Mouse (Mus musculus) MEL (cell line): Measurements from ENCODE around the gene Prorsd1. TPM values are rescaled to one million over a fixed set of nuclear protein-coding genes. Genes with fewer than 3 reads are reported as not detected.

Experiments
- DNase-seq: peaks from one replicate; pipeline ENCODE4 v3.0.0; 2011; ENCODE audit warnings: low read depth, low spot score
- H3K27ac ChIP-seq: 2 replicates; pipeline ENCODE4 v1.5.1; 2012; ENCODE audit warnings: low read depth, mild to moderate bottlenecking, control low read depth, low read length, moderate library complexity; ENCODE audit not compliant: control insufficient read depth
- H3K27me3 ChIP-seq, 2 experiments: fragments of 150-350 bp in 1 of 2; sonication (generic) in 1 of 2; 2 replicates each; pipeline ENCODE4 v1.6.1; 2012; ENCODE audit warnings: low read length in 2 of 2, mild to moderate bottlenecking in 2 of 2, improper control_type of control experiment in 1 of 2, moderate library complexity in 1 of 2; ENCODE audit not compliant: insufficient read depth in 2 of 2, control insufficient read depth in 1 of 2
- H3K36me3 ChIP-seq, 2 experiments: 2 replicates each; pipeline ENCODE4 v1.6.1; 2012 to 2014; ENCODE audit warnings: low read length in 2 of 2, improper control_type of control experiment in 1 of 2, inconsistent platforms in 1 of 2, mild to moderate bottlenecking in 1 of 2; ENCODE audit not compliant: insufficient read depth in 2 of 2, control insufficient read depth in 1 of 2
- H3K4me1 ChIP-seq, 2 experiments: fragments of 150-350 bp in 1 of 2; sonication (generic) in 1 of 2; 2 replicates each; pipeline ENCODE4 v1.6.1; 2012; ENCODE audit warnings: low read length in 2 of 2, improper control_type of control experiment in 1 of 2, mild to moderate bottlenecking in 1 of 2; ENCODE audit not compliant: insufficient read depth in 2 of 2, control insufficient read depth in 1 of 2
- H3K4me3 ChIP-seq, 2 experiments: fragments of 150-350 bp in 1 of 2; sonication (generic) in 1 of 2; 2 replicates each; pipeline ENCODE4 v1.5.1; 2012; ENCODE audit warnings: low read depth in 2 of 2, low read length in 2 of 2, mild to moderate bottlenecking in 2 of 2, moderate library complexity in 2 of 2, control low read depth in 1 of 2, improper control_type of control experiment in 1 of 2; ENCODE audit not compliant: control insufficient read depth in 1 of 2, insufficient read depth in 1 of 2
- H3K79me2 ChIP-seq: 2 replicates; pipeline ENCODE4 v1.6.1; 2012; ENCODE audit warnings: mild to moderate bottlenecking, low read length, moderate library complexity; ENCODE audit not compliant: control insufficient read depth, poor library complexity, insufficient read depth
- H3K9ac ChIP-seq: 2 replicates; pipeline ENCODE4 v1.6.1; 2012; ENCODE audit warnings: low read depth, mild to moderate bottlenecking, control low read depth, low read length, moderate library complexity; ENCODE audit not compliant: control insufficient read depth, poor library complexity, severe bottlenecking
- H3K9me3 ChIP-seq: fragments of 150-350 bp; sonication (generic); replicated peaks from 2 replicates; pipeline ENCODE4 v1.6.1; 2012; ENCODE audit warnings: mild to moderate bottlenecking, low read length, improper control_type of control experiment, moderate library complexity; ENCODE audit not compliant: insufficient read depth
- CHD1 ChIP-seq: IDR thresholded peaks from 2 replicates; pipeline ENCODE4 v1.6.1; 2012; ENCODE audit warnings: low read depth, mild to moderate bottlenecking, inconsistent platforms, low read length, improper control_type of control experiment
- CHD2 ChIP-seq: IDR thresholded peaks from 2 replicates; pipeline ENCODE4 v1.6.1; 2011; ENCODE audit warnings: low read length, improper control_type of control experiment
- CTCF ChIP-seq, 3 experiments: IDR thresholded peaks in 2 of 3; conservative IDR thresholded peaks in 1 of 3; 2 replicates each; pipeline ENCODE4 v1.5.1; 2011 to 2012; ENCODE audit warnings: low read length in 3 of 3, low read depth in 2 of 3, mild to moderate bottlenecking in 2 of 3, improper control_type of control experiment in 1 of 3, inconsistent platforms in 1 of 3, mixed read lengths in 1 of 3, moderate library complexity in 1 of 3; ENCODE audit not compliant: control insufficient read depth in 1 of 3, insufficient read depth in 1 of 3, poor library complexity in 1 of 3, severe bottlenecking in 1 of 3
- ELF1 ChIP-seq: IDR thresholded peaks from 2 replicates; pipeline ENCODE4 v1.6.1; 2014; ENCODE audit warnings: low read depth, mild to moderate bottlenecking, inconsistent platforms, low read length, improper control_type of control experiment, moderate library complexity
- EP300 ChIP-seq, 2 experiments: IDR thresholded peaks; 2 replicates each; pipeline ENCODE4 v1.6.1; 2011; ENCODE audit warnings: improper control_type of control experiment in 2 of 2, low read length in 2 of 2, low read depth in 1 of 2, mild to moderate bottlenecking in 1 of 2
- ETS1 ChIP-seq: IDR thresholded peaks from 2 replicates; pipeline ENCODE4 v1.6.1; 2012; ENCODE audit warnings: low read depth, mild to moderate bottlenecking, inconsistent platforms, low read length, improper control_type of control experiment, moderate library complexity
- GATA1 ChIP-seq: IDR thresholded peaks from 2 replicates; pipeline ENCODE4 v1.6.1; 2011; ENCODE audit warnings: low read depth, low read length, improper control_type of control experiment
- JUND ChIP-seq: IDR thresholded peaks from 2 replicates; pipeline ENCODE4 v1.6.1; 2011; ENCODE audit warnings: low read depth, mild to moderate bottlenecking, improper control_type of control experiment, low read length
- MAFK ChIP-seq: IDR thresholded peaks from 2 replicates; pipeline ENCODE4 v1.6.1; 2011; ENCODE audit warnings: low read depth, mild to moderate bottlenecking, low read length, improper control_type of control experiment, borderline replicate concordance
- MAX ChIP-seq: IDR thresholded peaks from 2 replicates; pipeline ENCODE4 v1.6.1; 2011; ENCODE audit warnings: low read length, improper control_type of control experiment
- MEF2A ChIP-seq: IDR thresholded peaks from 2 replicates; pipeline ENCODE4 v1.6.1; 2014; ENCODE audit warnings: low read depth, mild to moderate bottlenecking, inconsistent platforms, low read length, improper control_type of control experiment; ENCODE audit not compliant: poor library complexity, insufficient replicate concordance, severe bottlenecking; ENCODE audit errors: extremely low read depth
- MXI1 ChIP-seq: IDR thresholded peaks from 2 replicates; pipeline ENCODE4 v1.6.1; 2011; ENCODE audit warnings: mild to moderate bottlenecking, low read depth, low read length, improper control_type of control experiment
- MYB ChIP-seq: IDR thresholded peaks from 2 replicates; pipeline ENCODE4 v1.6.1; 2011; ENCODE audit warnings: mild to moderate bottlenecking, low read depth, low read length, improper control_type of control experiment
- MYC ChIP-seq: IDR thresholded peaks from 2 replicates; pipeline ENCODE4 v1.6.1; 2011; ENCODE audit warnings: low read depth, mild to moderate bottlenecking, low read length, improper control_type of control experiment, moderate library complexity
- NRF1 ChIP-seq: IDR thresholded peaks from 2 replicates; pipeline ENCODE4 v1.6.1; 2014; ENCODE audit warnings: low read depth, mild to moderate bottlenecking, inconsistent platforms, low read length, improper control_type of control experiment, moderate library complexity; ENCODE audit not compliant: poor library complexity, insufficient read depth, severe bottlenecking
- POLR2A ChIP-seq, 2 experiments: IDR thresholded peaks; 2 replicates each; pipeline ENCODE4 v1.6.1; 2011 to 2012; ENCODE audit warnings: low read length in 2 of 2, mild to moderate bottlenecking in 2 of 2, control low read depth in 1 of 2, improper control_type of control experiment in 1 of 2, low read depth in 1 of 2, moderate library complexity in 1 of 2; ENCODE audit not compliant: control insufficient read depth in 1 of 2, insufficient read depth in 1 of 2, poor library complexity in 1 of 2
- POLR2AphosphoS2 ChIP-seq: IDR thresholded peaks from 2 replicates; pipeline ENCODE4 v1.6.1; 2011; ENCODE audit warnings: low read length, improper control_type of control experiment
- POLR2AphosphoS5 ChIP-seq: IDR thresholded peaks from 2 replicates; pipeline ENCODE4 v1.6.1; 2012; ENCODE audit warnings: low read depth, borderline replicate concordance, mild to moderate bottlenecking, inconsistent platforms, low read length, moderate library complexity, mixed read lengths
- RAD21 ChIP-seq: IDR thresholded peaks from 2 replicates; pipeline ENCODE4 v1.6.1; 2011; ENCODE audit warnings: mild to moderate bottlenecking, low read depth, low read length, improper control_type of control experiment
- RCOR1 ChIP-seq: IDR thresholded peaks from 2 replicates; pipeline ENCODE4 v1.6.1; 2012; ENCODE audit warnings: low read depth, mild to moderate bottlenecking, inconsistent platforms, low read length, improper control_type of control experiment
- SIN3A ChIP-seq: IDR thresholded peaks from 2 replicates; pipeline ENCODE4 v1.6.1; 2012; ENCODE audit warnings: low read length, improper control_type of control experiment, inconsistent platforms
- SMC3 ChIP-seq: IDR thresholded peaks from 2 replicates; pipeline ENCODE4 v1.6.1; 2011; ENCODE audit warnings: low read depth, low read length, improper control_type of control experiment
- UBTF ChIP-seq: IDR thresholded peaks from 2 replicates; pipeline ENCODE4 v1.6.1; 2012; ENCODE audit warnings: low read depth, mild to moderate bottlenecking, inconsistent platforms, low read length, improper control_type of control experiment, moderate library complexity, borderline replicate concordance; ENCODE audit not compliant: insufficient read depth
- ZC3H11A ChIP-seq: IDR thresholded peaks from 2 replicates; pipeline ENCODE4 v1.6.1; 2012; ENCODE audit warnings: low read depth, mild to moderate bottlenecking, inconsistent platforms, low read length, improper control_type of control experiment
- ZMIZ1 ChIP-seq: IDR thresholded peaks from 2 replicates; pipeline ENCODE4 v1.6.1; 2012; ENCODE audit warnings: low read depth, mild to moderate bottlenecking, inconsistent platforms, low read length, improper control_type of control experiment, moderate library complexity
- polyA plus RNA-seq, 2 experiments: library from polyadenylated mRNA; stranded (reverse) in 1 of 2; unstranded in 1 of 2; fragments of >175 nt in 1 of 2; fragments of >200 nt in 1 of 2; gene quantifications; 2 replicates each; pipeline versions ENCODE4 v1.2.1 to v1.2.4; 2012; ENCODE audit warnings: low replicate concordance in 2 of 2, low read depth in 1 of 2; ENCODE audit not compliant: insufficient read length in 2 of 2, insufficient read depth in 1 of 2, missing spikeins in 1 of 2
- total RNA-seq: library from RNA; depleted of rRNA; stranded (reverse); fragments of 300-350 nt; gene quantifications from 2 replicates; pipeline ENCODE4 v1.2.3, GENCODE M21; 2012

The Prorsd1 gene
- total and polyA plus RNA-seq, 3 experiments: 46.9 to 48.7 TPM; not detected in 1

GRCm38 (mm10) chr11:29547752-29548503 lies 33.1 kb upstream of the Prorsd1 start, which contains the start of the genes Clhc1 and Rps27a (continued):
- TF ChIP-seq JUND (no peak), RCOR1 (peak; percentile 32; the same call in 1 of the 2 replicates), NRF1 (0 out of 2 replicates have a peak, but pooled peaks have one; percentile 4)

GRCm38 (mm10) chr11:29547249-29547751 lies 32.5 kb upstream of the Prorsd1 start:
- H3K4me3 ChIP-seq: peak overlapping the region; percentile 75 to 99
- TF ChIP-seq EP300 (IDR thresholded peaks at IDR 0.05; ENCODE audit: low read depth in 1 of 2, low read length in 2 of 2): no peak
- TF ChIP-seq CHD1: peak; percentile 83
- peak; percentile 14; the same call in 1 of the 2 replicates for TF ChIP-seq SMC3
- TF ChIP-seq MAX: no peak
- no peak for TF ChIP-seq ELF1
- 0 out of 2 replicates have a peak, but pooled peaks have one; percentile 56 for TF ChIP-seq UBTF
- TF ChIP-seq ETS1: no peak
- peak; percentile 7 to 69; a peak in 3 of 4 replicates for TF ChIP-seq POLR2A (IDR thresholded peaks at IDR 0.05; ENCODE audit: control insufficient read depth in 1 of 2, insufficient read depth in 1 of 2, low read depth in 1 of 2, low read length in 2 of 2, poor library complexity in 1 of 2)
- TF ChIP-seq JUND: no peak
- no peak for TF ChIP-seq MEF2A
- peak; percentile 74; the same call in 1 of the 2 replicates for TF ChIP-seq POLR2AphosphoS5
- TF ChIP-seq POLR2AphosphoS2: peak; percentile 50; the same call in 1 of the 2 replicates
- H3K4me1 ChIP-seq: peaks cover 4 to 17% of the 10 kb centered on the region in 2 experiments
- H3K27me3 ChIP-seq: no peaks in the 10 kb centered on the region
- H3K79me2 ChIP-seq: peaks cover 26% of the 10 kb centered on the region
- peak overlapping the region; percentile 95 for H3K27ac ChIP-seq
- H3K9ac ChIP-seq: peak overlapping the region; percentile 97
- no peak for DNase-seq
- H3K9me3 ChIP-seq: no peaks in the 10 kb centered on the region
- H3K36me3 ChIP-seq: peaks cover 26 to 33% of the 10 kb centered on the region in 2 experiments

- H3K27ac ChIP-seq: peak overlapping the region; percentile 95
- DNase-seq: peak; percentile 56
- peak overlapping the region; percentile 97 for H3K9ac ChIP-seq
- H3K9me3 ChIP-seq: no peaks in the 10 kb centered on the region
- H3K27me3 ChIP-seq: no peaks in the 10 kb centered on the region
- H3K36me3 ChIP-seq: peaks cover 26 to 33% of the 10 kb centered on the region in 2 experiments
- peaks cover 4 to 17% of the 10 kb centered on the region in 2 experiments for H3K4me1 ChIP-seq
- H3K79me2 ChIP-seq: peaks cover 26% of the 10 kb centered on the region
- peak overlapping the region; percentile 75 to 99 for H3K4me3 ChIP-seq
- TF ChIP-seq CTCF (IDR thresholded peaks at IDR 0.05 in 2 of 3, conservative IDR thresholded peaks at IDR 0.05 in 1 of 3; ENCODE audit: control insufficient read depth in 1 of 3, insufficient read depth in 1 of 3, low read depth in 2 of 3, low read length in 3 of 3, poor library complexity in 1 of 3, severe bottlenecking in 1 of 3): no peak
- TF ChIP-seq ZC3H11A: no peak
- no peak; the same call in 1 of the 2 replicates for TF ChIP-seq POLR2AphosphoS2
- TF ChIP-seq CHD2: no peak
- 0 out of 2 replicates have a peak, but pooled peaks have one; percentile 4 for TF ChIP-seq MYC
- TF ChIP-seq MXI1: no peak
- TF ChIP-seq ZMIZ1: no peak
- 0 out of 2 replicates have a peak, but pooled peaks have one; percentile 24 for TF ChIP-seq SIN3A
- TF ChIP-seq UBTF: no peak
- no peak for TF ChIP-seq RCOR1
- no peak for TF ChIP-seq SMC3
- TF ChIP-seq ELF1: 0 out of 2 replicates have a peak, but pooled peaks have one; percentile 11
- 0 out of 2 replicates have a peak, but pooled peaks have one; percentile 9 for TF ChIP-seq MYB
- peak; percentile 27; the same call in 1 of the 2 replicates for TF ChIP-seq JUND
- no peak for TF ChIP-seq POLR2AphosphoS5
- 0 out of 2 replicates have a peak, but pooled peaks have one; percentile 31 for TF ChIP-seq MAFK
- no peak for TF ChIP-seq RAD21
- TF ChIP-seq GATA1: peak; percentile 64
- TF ChIP-seq CHD1: no peak
Measured at GRCm38 (mm10) chr11:29546762-29547161, 31.9 kb upstream of the Prorsd1 start.
